Mouse (Mus musculus) ovary, postnatal 10 days (tissue): ENCODE results near the gene Nebl.

ENCODE experiments used
- DNase-seq: peaks from one replicate; pipeline ENCODE4 v3.0.0; 2022; ENCODE audit warnings: low spot score

Nebl gene

GRCm38 (mm10) chr2:17623931-17624330, 107.3 kb downstream of the Nebl start:
- DNase-seq = no peak

DNA sequence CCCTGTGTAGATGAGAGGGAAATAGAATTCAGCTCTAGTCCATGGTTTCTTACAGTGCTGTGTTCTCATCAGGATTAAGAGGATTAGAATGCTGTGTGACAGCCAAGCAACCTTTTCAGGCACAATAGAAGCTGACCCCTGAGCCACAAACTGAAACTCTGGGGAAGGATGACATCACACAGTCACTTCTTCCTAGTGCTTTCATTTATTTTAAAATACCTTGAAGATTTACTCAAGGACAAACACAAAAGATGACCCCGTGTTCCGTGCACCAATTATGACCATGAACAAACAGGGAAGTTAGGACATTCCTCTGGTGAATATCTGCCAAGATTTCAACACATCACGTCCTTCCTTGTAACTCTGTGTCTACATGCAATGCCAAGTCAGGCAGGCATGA, 121.0 kb downstream of the Nebl start:
- DNase-seq = no peak

GRCm38 (mm10) chr2:17603573-17603972, 127.7 kb downstream of the Nebl start:
- DNase-seq = no peak

- DNase-seq = no peak
These were observed 130.6 kb downstream of the Nebl start for GRCm38 (mm10) chr2:17600652-17601051.

DNA sequence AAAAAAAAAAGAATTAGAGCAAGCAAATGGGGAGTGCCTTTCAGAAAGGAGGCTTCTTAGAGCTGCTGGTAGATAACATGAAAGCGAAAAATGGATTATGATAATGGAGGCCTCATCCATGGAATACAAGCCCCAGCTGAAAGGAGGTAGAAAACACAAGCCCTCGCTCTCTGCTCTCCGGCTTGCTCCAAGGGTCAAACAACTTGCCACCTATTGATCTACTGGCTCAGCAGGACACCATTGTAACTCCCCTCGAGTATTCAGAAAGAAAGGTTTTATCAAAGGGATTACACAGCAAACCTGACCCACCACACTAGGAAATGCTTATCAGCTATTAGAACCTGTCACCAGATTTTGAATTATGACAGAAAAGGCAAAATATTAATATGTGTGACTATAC, 131.4 kb downstream of the Nebl start:
- DNase-seq = no peak

GRCm38 (mm10) chr2:17597932-17598331, 133.3 kb downstream of the Nebl start:
- no peak for DNase-seq

DNA sequence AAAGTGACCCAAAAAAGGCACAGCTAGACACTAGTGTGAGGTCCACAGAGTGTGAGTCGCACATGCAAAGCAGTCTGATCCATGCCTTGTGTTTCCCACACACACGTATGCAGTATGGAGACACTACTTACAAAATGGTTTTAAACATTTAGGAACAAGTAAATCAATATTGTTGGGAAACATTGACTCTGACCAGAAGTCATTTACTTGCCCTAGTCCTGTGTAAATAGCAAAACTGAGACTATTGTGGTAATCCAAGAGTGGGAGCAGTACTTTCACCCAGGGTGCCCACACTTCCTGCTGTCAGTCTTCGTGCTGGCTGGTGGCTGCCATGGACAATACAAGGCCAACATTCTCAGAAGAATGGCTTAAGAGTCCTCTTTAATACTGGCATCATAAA, 141.6 kb downstream of the Nebl start:
- no peak for DNase-seq

DNA sequence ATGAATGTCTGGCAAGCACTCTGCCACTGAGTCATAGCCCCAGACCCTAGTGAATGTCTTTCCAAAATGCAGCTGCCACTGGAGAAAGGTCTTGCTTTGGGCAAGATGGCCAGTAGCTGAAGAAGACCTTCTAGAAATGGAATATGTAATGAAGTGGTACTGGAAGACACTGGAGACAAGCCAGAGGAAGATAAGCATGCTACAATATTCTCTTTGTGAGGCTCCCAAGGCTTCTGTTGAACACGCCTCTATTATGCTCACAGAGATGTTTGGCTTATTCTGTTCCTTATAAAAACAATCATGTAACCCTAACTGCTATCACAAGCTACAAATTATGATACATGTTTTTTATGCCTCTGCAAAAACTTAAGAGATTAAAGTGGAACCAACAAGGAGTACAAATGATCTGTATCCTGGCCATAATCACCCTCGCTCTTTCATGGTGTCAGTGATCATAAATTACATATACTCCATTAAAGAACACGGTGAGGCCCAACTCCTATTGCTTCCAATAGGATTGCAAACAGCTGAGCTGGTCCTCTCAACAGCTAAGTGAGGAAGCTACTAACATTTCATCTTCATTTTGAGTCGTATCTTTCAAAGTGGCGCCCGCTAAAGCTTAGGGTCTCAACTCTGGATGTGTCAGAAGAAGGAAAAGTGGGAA, 145.8 kb downstream of the Nebl start:
- DNase-seq = no peak

DNA sequence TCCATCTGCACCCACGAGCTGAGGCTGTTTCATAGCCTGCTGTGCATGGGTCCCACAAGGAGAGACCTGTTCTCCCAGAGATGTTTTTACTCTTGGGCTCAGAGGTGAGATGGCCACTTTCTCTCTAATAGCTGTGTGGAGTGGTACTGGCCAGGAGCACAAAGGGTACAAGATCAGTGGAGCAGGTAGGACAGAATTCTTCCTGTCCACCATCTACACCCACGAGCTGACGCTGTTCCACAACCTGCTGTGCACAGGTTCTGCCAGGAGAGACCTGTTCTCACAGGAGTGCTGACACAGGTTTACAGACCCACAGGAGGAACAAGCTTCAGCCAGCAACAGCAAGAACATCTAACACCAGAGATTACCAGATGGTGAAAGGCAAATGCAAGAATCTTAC, 155.6 kb downstream of the Nebl start:
- no peak for DNase-seq

GRCm38 (mm10) chr2:17571716-17572115, 159.5 kb downstream of the Nebl start:
- DNase-seq = no peak

DNA sequence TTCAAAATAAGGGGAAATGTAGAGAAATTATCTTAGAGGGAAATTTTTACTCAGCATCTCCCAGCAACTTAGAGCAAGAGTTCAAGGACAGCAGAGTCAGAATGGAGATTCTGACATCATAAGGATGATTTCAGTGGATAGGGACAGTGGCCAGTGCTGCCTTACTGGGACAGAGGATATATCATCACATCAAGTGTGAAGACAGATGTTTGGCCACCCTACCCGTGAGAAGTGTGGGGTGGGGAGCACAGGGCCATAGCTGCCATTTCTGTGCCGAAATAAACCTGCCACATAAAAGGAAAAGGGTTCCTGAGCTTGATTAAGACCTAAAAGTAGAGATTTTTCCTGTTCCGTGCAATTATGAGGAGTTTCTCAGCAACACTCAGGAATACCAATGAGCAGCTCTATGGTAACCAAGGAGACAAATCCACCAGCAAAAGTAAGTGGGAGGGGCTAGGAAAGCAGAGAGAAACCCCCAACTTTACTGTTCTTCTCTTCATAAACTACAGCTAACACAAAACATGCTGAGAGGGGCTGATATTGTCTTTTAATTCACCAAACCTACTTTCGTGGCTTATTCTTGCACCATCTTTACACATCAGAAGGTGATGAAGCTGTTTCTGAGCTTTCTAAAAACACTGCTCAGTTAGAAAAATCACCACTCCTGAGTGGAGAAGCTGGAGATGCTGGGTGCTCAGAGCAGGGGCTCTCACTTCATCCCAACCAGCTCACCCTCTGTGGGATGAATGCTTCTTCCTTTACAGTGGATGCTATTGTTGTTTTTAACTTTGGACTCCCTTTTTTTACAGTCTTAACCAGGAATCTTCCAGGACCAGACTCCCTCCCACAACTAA, 172.1 kb downstream of the Nebl start:
- no peak for DNase-seq

DNA sequence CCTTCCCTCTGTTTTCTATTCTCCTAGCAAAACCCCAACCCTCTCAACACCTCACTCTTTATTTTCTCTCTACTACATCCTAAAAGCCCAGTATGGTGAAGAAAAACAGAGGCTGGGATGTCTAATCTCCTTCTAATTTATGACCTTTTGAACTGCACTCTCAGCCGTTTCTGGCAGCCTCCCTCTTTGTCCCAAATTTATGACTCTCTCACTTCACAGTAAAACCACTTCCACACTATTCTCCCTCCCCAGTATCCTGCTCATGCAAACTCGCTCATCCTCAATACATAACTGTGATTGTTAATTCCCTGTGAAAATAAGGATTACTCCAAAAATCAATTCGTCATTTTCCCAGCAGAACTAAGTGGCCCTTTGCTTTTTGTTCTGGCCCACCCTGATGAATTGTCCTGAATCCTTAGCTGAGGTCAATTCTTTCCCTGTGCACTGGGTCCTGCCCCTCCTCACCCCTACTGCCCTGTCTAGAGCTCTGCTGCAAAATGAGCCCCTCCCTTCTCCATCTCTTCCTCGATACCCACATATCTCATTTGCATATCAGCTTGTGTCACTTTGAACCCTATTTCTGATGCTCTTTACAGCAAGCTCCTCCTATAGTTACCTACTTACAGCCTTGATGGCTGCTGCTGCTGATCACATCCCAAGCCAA, 181.2 kb downstream of the Nebl start:
- no peak for DNase-seq

DNA sequence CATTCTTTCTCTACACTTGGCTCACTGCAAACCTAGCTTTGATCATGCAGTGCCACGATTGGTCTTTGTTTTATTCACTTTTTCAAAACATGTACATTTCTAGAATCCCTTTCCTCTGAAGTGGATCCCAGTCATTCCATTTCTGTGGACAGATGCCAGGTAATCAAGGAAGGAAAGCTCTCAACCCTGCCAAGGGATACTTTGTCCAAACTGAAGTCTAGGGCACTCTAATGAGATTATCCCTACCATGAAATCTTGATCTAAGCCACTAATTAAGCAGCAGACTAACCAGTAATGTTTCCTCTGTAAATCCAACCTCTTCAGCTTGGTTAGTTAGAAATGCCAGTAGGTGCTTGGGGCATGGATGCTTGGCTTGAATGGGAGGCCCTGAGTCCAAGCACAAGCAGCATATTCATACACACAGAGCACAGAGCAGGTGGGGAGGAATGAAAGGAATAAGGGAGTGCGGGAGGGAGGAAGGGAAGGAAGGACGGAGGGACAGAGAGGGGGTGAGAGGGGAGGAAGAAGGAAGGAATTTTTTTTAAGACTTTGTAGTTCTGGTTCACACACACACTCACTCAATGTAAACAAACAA, 184.8 kb downstream of the Nebl start:
- no peak for DNase-seq

GRCm38 (mm10) chr2:17539737-17540136, 191.5 kb downstream of the Nebl start:
- DNase-seq = no peak

- no peak for DNase-seq
These were observed 192.8 kb downstream of the Nebl start for GRCm38 (mm10) chr2:17538493-17538892.

- no peak for DNase-seq
These were observed 199.7 kb downstream of the Nebl start for GRCm38 (mm10) chr2:17531355-17532105.

GRCm38 (mm10) chr2:17525739-17526526, 205.3 kb downstream of the Nebl start:
- DNase-seq = no peak

- no peak for DNase-seq
These were observed 206.1 kb downstream of the Nebl start for GRCm38 (mm10) chr2:17525211-17525610.

DNA sequence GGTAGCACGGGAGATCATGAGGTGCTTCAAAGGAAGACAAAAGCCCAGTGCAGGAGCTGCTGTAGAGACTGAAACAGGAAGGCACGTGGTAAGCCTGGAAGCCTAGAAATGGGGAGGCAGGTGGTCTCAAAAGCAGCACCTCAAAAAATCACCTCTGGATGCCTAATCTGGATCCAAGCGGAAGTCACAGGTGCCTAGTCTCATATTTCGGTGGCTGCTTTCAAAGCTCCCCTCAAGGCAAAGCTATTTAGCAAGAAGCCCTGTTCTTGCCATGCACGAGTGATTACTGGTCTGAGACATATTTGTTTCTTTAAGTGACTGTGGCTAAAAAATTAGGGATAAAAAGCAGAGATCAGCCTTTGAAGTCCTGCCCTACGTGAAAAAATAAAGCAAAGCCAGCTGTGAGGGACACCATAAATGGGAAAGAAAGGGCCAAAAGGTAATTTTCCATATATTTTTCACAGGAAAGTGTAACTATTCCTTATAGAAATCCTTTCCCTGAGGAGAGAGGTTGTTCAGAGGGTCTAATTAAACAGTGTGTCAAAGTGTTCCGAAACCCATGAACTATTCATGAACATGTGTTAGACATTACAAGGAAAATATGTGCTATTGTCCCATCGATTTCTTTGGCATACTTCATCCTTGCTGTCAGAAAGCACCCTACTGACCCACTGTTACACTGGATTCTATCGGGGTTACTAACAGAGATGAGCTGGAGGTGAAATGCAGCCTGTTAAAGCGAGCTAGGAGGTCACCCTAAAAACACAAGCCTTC, 206.9 kb downstream of the Nebl start:
- DNase-seq = no peak

DNA sequence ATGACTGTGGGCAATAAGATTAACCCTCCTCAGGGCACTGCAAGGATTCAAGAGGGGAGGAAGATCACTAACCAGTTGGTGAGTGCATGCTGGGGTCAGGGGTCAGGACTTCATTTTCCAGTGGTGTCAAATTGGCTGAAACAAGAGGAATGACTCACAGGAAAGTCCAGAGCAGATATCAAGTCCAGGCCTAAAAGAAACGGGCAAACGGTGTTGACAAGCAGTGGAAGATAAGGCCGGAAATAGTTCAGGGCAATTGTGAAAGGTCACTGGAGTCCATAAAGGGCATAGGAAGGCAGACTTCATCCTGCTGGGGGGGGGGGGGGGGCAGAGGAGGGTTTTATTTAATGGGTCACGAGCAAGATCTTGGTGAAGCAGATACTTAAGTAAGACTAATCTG, 207.5 kb downstream of the Nebl start:
- DNase-seq = no peak
